Mouse (Mus musculus) layer of hippocampus, adult 9-11 months (tissue): Measurements from ENCODE around the gene Runx2.

Experiments used
- DNase-seq: peaks from one replicate; pipeline ENCODE4 v3.0.0; 2022

Runx2 gene

DNA sequence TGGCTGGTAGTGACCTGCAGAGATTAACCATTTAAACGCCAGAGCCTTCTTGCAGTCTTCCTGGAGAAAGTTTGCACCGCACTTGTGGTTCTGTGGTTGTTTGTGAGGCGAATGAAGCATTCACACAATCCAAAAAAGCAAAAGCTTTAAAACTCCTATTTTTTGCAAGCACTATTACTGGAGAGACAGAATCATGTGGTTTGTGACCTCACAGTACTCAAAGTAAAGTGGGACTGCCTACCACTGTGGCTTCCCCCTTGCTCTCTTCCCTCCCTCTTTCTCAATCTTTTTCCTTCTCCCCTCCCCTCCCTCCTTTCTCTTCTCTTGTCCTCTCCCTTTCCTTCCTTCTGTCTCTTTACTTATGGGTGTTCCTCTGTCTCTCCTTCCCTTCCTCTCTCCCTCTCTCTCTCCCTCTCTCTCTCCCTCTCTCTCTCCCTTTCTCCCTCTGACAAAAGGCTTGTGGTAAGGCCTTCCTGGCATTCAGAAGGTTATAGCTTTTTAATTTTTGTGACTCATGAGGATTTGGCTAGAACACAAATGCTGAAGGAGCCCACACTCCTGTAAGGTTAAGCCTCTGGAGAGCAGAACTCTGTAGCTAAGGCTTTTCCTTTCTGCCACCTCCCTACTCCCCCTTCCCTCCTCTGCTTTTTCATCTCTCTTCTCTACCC lies at the start of gene Runx2:
Gene Runx2, minus strand, starts transcription at position 290 of the 668 bp plus-strand sequence.
- DNase-seq = no peak

DNA sequence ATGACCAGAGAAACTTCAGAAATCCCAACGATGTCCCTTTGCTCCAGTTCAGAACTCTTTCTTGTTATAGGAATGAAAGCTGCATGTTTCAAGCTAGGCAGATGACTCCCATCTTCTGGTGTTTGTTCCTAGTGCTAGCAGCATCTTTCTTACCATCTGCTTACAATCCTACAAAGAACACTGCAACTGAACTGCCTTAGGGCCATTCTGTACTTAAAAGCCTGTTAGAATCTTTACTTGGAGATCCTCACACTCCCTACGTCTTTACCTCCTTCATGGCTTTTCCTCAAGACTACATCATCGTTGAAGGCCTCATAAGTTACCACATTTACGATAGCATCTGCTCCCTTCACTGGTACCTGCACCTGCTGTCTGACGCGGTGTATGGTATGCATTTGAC lies 48.6 kb upstream of the Runx2 start:
- peak; percentile 41 for DNase-seq

DNA sequence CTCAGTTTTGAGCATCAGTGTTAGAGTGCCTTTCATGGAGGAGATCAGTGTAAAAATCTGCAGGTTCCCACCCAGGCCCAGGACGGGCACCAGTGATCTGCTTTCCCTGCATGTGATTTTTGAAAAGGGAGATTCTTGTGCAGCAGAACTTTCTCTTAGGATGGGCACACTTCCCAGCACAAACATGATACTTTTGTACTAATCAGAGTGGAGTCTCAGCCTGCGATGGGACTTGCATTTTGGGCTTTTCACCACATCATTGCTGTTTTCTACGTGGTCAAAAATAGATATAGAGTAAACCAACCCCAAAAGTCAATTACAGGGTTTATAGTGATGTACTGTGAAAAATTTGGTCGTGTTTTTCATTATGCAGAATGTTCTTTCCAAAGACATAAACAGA lies 27.6 kb upstream of the Runx2 start:
- peak; percentile 8 for DNase-seq

DNA sequence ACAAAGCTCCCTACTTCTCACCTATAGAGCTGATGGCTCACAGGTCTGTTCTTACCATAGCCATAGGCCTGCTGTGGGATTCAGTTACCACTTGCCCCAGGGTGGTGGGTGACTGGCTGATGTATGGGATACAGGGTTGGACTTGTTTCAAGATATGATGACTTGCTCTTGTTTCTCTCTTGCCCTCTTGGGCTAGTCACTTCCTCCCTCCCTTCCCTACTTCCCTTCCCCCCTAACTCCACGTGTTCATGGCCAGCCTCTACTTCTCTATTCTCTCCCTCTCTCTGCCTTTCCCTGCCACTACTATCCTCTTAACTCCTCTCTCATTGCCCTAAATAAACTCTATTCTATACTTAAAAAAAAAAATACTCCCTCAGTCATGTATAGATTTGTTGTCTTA lies 16.6 kb upstream of the Runx2 start:
- DNase-seq = no peak

DNA sequence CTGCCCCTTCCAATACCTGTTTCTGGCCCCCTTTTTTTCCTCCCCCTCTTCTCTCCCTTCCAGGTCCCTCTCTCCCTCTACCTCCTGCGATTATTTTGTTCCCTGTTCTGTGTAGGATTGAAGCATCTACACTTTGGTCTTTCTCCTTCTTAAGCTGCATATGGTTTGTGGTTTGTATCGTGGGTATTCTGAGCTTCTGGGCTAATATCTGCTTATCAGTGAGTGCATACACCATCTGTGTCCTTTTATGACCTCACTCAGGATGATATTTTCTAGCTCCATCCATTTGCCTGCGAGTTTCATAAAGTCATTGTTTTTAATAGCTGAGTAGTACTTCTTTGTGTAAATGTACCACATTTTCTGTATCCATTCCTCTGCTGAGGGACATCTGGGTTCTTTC lies 15.0 kb upstream of the Runx2 start:
- no peak for DNase-seq

DNA sequence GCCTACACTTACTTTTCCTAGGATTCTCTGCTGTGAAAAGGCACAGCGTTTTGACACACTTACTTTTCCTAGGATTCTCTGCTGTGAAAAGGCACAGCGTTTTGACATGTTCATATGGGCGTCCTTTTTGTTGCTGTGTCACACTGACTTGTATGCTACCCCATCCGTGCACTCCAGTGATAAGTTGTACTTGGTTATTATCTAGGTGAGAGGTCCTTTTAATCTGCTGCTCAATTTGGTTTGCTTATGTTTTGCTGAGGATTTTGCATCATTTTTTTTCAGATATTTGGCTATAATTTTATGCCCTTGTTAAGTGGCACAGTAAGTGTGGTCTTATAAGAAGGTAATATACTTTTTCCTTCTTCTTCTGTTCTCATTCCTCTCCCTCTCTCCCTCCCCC lies 13.4 kb upstream of the Runx2 start:
- no peak for DNase-seq

DNA sequence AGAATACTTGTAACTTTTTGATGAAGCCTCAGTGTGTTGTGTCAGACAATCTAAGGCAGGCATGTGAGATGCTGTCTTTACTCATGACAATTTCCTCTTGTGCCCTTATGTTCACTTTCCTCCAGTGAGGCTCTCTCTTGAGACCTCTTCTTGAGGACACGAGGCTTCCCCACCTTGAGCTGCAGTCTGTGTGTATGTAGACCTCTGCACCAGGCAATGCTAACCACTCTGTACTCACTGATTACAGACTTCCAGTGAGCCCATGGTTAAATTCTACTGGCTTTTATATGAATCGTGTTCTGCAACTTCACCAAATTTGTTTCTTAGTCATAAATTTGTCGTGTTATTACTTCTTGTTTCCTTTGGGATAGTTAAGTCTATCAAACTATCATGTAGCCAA lies 12.5 kb upstream of the Runx2 start:
- no peak for DNase-seq

DNA sequence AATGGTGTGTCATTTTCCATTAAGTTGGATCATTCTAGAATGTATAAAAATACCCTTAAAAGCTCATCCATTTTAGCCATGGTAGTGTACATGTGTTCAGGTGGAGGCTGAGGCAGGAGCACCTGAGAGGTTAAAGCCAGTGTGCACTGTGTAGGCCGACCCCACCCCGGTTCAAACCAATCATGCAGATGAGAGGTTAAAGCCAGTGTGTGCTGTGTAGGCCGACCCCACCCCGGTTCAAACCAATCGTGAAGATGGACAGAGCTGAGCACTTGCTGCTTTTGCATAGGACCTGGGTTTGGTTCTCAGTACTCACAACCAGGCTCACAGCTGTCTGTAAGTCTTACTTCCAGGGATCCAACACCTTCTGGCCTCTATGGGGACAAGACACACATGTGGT lies 7.3 kb upstream of the Runx2 start:
- DNase-seq = no peak

DNA sequence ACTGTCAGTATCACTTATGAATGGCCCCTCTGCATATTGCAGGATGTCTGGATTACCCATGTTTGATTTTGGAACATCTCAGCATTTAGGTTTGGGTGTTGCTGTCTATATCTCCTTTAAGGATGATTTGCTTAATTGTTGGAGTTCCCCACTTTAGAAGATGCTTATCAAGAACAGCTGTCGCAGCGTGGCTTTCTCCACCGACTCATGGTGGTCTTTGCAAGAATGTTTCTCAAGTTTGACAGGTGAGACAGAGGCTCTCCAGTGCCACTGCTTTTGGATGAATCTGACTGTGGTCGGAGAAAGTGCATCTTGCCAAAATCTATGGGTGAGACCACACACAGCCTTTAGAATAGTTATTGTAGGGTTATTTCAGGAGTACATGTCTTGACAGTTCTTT lies 5.2 kb upstream of the Runx2 start:
- DNase-seq = no peak

DNA sequence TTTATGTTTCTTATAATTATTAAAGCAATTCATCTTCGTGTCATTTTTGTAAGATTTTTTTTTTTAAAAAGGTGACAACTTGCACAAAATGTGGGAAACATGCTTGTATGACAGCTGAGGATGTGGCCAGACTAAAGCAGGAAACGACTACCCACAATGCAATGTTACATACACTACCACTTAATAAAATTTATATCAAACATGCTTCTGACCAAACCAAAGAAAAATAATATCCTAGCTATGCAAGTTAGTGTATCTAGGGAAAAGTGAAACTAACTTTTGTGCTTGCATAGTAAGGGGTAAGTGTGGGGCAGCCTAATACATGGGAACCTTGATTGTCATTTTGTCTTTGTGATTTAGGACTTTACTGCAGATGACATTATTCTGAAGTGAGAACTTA lies 4.2 kb upstream of the Runx2 start:
- no peak for DNase-seq

DNA sequence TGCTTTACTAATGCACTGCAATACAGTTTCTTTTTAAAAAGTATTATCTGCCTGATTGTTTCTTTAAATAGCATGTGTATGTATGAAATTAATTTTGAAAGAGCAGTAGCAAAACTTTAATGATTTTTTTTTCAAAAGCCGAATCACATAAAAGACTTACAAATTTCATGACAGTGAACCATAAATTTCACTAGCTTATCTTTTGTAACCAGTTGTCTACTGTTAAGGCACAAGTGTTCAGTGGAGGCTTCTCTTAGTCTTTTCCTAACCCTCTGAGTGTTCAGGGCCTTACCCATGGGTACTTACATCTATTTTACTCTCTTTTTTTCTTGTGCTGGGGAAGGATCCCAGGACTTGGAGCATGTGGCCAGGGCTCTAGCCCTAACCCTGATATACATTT lies 7.6 kb downstream of the Runx2 start:
- no peak for DNase-seq

DNA sequence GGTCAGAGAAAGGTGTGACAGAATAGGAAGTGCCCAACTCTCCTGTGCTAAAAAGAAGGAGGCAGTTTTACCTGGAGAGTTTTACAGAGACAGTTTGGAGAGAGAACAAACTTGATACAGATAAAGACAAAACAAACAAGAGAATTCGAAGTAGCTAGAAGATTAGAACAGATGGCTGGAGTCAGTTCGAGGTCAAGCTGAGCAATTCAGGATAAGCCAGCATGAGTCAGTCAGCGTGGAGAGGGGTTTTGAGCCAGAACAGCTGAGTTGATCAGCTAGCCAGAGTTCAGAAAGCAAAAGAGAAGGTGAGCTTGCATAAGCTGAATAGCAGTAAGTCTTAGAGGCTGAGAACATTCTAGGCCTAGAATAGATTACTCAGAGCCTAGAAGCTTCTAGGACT lies 17.3 kb downstream of the Runx2 start:
- no peak for DNase-seq

DNA sequence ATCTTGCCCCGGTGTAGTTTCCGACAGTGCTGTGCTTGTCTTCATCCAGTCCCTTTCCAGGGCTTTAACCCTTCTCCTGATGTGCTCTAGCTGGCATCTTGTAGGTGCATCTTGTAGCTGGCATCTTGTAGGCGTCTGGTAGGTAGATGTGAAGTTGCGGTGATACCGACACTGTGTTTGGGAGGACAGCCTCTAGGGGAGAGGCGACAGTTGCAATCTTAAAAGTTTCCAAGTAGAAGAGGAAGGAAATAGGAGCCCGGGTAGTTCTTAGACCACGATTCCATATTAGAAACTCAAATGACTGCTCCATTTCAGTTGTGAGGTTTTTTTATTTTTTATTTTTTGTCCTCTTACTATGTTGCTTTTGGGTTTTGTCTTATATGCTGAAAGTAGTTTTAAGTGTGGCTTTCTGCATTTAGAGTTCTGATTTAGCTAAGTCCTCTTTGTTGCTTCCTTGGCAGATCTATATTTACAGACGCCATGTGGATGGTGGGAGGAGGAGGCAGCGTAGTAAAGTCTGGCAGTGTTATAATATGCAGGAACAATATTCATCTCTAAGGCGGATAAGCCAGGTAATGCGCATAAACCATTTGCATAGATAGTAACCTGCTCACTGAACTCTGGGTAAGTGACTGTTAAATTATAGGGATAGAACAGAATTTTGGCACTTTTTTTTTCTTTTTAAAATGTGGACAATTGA lies 22.2 kb downstream of the Runx2 start:
- peak; percentile 60 for DNase-seq

DNA sequence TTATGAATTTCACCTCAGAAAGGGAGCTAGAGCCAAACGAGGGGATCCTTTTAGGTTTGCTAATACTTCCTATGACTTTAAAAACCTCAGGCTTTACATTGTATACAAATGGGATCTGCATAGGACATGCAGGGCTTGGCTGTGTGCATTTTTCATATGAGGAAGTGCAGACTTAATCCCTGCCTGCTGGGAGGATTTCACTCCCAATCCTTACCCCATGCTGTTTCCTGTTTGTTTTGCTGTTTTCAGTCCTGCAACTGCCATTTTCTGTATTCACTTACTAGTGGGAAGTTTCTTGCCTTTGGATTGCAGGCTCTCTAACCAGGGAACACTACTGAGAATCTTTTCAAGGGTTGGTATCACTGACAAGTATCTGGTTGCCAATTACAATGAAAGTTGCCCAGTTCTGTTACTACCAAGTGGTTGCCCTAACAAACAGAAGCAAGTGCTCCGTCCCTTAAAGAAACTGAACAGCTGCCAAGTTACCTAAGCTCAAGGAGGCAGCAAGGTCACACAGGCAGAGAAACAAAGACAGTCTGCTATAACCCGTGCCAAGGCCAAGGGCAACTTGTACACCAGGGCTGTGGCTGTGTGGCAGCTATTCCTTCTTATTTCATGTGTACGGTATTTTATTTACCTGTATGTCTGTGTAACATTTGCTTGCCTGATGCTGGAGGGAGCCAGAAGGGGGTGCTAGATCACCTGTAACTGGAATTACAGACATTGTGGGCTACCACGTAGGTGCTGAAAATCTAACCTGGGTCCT lies 25.4 kb downstream of the Runx2 start:
- DNase-seq = no peak

DNA sequence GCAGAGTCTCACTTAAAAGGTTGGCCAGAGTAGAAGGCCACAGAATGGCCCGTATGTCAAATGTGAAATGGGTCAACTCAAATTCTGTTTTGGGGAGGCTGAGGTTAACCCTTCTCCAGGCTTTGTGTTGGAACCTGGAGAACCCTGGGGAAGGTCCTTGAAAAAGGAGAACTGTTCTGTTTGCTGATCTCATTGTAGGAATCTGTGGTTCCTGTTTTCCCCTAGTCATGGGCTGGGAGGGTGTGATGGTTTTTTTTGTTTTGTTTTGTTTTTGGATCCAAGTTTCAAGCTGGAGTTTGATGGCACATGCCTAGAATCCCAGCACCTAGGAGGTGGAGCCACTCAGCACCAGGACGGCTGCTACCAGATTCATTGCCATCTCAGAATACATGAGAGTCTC lies 31.5 kb downstream of the Runx2 start:
- DNase-seq = no peak

DNA sequence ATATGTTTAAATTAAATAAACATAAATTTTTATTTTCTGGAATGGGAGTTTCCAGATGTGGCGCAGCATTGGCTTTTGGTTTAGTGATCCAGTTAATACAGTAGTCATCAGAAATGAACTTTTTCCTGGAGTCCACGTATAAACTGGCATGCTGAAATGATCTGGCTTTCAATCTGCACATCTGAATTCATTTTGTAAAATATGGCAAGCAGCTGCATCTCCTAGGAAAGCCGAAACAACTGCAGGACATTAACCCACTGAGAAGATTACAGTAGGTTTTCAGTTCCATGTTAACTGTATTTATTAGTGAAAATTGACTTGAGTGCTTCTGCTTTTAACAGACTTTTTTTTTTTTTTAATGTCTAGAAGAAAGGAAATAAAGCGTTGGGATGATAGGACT lies 32.2 kb downstream of the Runx2 start:
- no peak for DNase-seq

DNA sequence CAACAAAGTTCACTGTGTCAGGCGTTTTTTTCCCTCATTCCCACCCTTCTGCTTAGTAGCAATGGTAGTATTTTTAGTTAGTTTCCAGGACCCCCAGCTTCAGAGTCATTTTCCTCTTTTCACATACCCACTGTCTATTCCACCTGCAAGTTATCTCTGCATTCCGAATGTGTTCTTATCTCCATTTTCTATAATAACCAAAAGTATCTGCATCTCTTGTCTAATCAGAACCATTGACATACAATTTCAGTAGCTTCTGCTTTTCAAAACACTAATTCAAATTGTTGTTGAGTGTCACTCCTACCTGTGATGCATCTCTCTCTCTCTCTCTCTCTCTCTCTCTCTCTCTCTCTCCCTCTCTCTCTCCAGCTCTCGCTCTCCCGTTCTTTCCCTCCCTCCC lies 34.2 kb downstream of the Runx2 start:
- DNase-seq = no peak

DNA sequence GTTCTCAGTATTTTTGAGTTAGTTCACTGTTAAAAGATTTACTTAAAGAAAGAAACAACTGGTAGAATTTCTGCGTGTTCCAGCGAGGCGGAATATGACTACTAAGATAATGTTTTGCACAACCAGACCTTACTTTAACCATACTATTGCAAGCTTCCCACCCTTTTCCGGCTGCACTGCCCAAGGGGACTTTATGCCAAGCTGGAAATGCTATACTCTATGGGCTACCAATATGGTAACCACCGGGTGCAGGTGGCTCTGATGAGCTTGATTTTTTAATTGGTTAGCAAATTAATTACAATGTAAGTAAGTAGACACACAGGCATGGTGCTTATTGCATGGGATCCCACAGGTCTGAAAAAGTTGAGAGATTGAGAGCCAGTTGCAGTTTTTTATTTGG lies 36.5 kb downstream of the Runx2 start:
- DNase-seq = no peak

DNA sequence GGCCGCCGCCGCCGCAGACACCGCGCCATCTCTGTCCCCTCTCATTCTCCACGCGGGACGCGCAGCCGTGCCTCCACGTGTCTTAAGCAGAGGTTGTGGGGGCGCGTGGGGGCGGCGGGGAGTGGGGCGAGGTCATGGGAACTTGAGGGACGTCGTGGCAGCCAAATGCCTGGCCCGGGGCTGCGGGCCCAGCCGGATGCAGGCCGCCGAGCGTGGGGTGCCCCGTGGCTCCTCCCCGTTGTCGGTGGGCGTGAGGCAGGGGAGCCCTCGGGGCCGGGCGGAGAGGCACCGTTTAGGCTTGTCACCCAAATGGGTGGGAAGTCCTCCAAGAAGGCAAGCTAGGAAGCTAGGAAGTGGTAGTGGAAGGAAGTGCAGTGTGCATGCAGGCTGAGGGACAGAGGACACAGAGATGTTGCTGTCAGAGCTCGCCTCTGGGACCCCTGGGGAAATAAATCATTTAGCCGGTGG lies 37.2 kb downstream of the Runx2 start:
- DNase-seq = peak; percentile 79

DNA sequence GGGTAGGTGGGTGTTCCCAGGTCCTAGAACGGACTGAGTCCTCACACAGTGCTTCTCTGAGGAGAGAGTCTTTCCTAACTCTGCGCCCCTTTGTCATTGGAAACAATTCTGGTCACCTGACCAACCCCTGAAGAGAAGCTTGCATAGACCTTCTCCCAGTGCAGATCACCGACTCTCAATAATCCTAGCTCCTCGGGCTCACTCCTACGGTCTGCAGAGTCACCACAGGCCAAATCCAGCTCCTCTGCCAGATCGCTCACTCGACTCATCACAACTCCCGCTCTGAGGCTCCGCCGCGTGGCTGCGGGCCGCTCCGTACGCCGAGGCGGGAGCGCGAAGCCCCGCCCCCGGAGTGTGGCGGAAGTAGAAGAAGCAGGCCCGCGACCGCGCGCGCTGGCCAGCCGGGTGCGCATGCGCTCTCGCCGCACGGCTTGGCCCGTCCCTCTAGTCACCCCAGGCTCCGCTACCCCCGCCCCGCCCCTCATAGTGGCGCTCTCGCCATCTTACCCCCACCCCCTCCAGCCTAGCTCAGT lies 37.8 kb downstream of the Runx2 start, which contains the start of gene Supt3:
Gene Supt3, plus strand, starts transcription at position 415 of the 533 bp plus-strand sequence.
- peak; percentile 96 for DNase-seq

DNA sequence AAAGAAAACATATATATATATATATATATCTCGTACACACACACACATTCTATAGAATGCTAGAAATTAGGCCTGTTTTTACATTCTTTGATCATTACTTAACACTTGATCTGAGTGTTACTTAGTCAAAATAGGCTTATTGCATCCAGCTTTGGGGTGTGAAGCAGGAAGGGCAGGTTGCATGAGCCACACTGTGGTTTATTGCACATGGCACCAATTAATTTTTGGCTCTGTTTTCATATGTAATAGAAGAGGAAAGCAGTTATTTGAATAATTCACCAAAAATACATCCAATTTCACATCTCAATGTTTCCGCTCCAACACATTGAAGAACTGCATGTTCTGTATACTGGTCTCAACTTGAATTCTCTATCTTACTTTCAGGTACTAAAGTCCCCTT lies 42.0 kb downstream of the Runx2 start:
- no peak for DNase-seq

DNA sequence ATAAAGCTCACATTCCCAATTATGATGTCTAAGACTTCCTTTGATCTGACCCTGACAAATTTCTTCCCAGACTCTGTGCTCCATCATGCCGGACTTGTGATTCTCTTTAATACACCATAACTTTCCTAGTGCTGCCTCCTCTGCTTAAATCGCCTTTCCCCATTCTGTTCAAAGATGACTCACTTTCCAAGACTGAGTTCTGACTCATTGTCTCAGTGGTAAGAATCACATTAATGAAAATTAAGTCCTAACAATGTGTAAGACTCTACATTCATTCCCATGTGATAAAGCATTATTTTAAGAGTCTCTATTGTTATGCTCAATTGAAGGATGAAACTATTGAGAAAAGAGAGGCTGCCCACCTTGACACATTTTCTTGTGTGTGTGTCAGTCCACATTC lies 43.7 kb downstream of the Runx2 start:
- DNase-seq = no peak

DNA sequence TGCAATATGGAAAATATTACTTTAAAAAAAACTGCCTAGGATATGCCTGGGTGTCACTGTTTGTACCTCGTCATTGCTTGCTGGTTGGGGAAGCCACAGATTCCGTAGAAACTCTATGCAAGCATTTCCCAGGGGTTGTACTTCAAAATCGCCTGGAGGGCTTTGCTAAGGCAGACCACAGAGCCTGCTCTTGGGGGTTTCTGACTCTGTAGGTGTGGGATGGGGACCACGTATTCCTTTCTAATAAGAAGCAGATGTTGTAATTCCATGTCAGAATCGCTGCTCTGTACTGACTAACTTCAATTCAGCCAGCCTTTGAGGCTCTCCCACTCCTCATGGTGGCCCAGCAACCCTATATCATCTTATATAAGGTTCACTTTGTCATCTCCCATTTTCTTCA lies 46.1 kb downstream of the Runx2 start:
- DNase-seq = no peak

DNA sequence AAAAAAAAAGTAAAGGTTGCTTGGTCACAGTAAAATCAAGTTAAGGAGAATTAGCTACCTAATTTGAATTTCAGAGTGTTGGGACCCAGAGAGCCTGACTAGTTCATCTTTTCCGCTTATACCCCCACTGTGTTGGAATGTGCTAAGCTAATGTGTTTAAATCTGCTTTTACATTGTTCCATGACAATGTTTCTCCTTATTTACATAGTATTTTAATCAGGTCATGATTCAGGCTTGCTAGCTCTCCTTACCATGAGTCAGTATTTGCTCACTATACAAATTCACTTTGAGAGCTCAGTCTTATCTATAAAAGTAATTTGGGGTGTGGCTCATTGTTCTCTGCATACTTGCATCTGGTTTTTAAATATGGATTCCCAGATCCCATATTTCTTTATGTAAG lies 47.2 kb downstream of the Runx2 start:
- DNase-seq = no peak
